Mouse (Mus musculus): ENCODE results near the gene Gm13279. TPM values are rescaled to one million over a fixed set of nuclear protein-coding genes. Genes with fewer than 3 reads are reported as not detected.
"Not testable (repeated sequence)": the region's sequence is repeated elsewhere in the genome, so short reads cannot be mapped to it uniquely, and the experiment has no call there.

Gene Gm13279
- polyA plus RNA-seq, 1 experiment from 2014 or later, result not detected

DNA sequence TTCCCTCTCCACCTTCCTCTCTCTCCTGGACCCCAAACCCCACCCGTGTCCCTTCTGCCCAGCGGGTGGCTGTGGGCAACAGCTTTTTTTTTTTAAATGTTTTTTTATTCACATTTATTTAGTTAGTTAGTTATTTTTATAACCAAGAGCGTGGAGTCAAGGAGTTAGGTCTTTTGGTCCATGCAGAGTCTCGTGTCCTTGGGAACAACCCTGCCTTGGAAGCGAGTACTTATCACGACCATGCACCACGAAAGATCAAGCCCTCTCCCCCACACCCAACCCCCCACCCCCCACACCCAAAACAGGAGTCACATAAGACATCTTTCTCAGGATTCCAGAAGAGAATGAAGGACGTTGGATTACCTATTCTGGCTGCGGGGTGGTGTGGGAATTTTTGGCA is 34.9 kb upstream of the Gm13279 start:
- 40% methylated on average over 8 of the region's 9 CpGs for WGBS (ENCODE audit: insufficient replicate concordance)
- peak overlapping the region; percentile 42; the same call in 1 of the 2 replicates for H3K4me2 ChIP-seq (ENCODE audit: low read depth, low read length)
- H3K27ac ChIP-seq (ENCODE audit: low read length); H3K36me3 ChIP-seq (ENCODE audit: control insufficient read depth, insufficient read depth); H3K4me1 ChIP-seq (ENCODE audit: control insufficient read depth, low read depth, low read length); H3K27me3 ChIP-seq (ENCODE audit: control insufficient read depth, insufficient read depth, low read depth, low read length); H3K9me3 ChIP-seq (replicated peaks; ENCODE audit: control insufficient read depth, low read length); ATAC-seq (ENCODE audit: low read depth); H3K4me3 ChIP-seq (ENCODE audit: low read depth, low read length); H3K9ac ChIP-seq (ENCODE audit: low read depth, low read length): not testable (repeated sequence)

DNA sequence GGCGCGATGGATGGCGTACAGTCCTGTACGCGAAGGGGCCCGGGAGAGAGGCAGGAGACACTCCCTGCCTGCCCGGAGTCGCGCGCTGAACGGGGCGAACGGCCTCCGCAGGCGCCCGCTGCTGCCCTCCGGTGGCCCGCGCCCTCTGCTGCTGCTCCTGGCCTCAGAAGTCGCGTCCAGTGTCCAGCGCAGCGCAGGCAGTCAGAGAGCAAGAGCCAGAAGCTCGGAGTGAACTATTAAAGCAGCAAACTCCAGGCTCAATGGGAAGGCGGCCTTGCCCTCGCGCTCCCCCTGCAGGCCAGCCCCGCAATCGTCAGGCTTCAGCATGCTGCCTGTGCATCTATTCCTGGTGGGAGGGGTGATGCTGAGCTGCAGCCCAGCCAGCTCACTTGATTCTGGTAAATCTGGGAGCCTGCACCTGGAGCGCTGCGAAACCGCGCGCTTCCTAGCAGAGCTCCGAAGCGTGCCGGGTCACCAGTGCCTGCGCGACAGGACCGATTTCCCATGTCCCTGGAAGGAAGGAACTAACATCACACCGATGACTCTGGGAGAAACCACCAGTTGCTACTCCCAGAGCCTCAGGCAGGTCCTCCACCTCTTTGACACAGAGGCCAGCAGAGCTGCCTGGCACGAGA is 33.7 kb upstream of the Gm13279 start:
- H3K9me3 ChIP-seq (replicated peaks; ENCODE audit: control insufficient read depth, low read length); H3K27ac ChIP-seq (ENCODE audit: low read length); H3K4me1 ChIP-seq (ENCODE audit: control insufficient read depth, low read depth, low read length); H3K9ac ChIP-seq (ENCODE audit: low read depth, low read length); H3K27me3 ChIP-seq (ENCODE audit: control insufficient read depth, insufficient read depth, low read depth, low read length); H3K36me3 ChIP-seq (ENCODE audit: control insufficient read depth, insufficient read depth); ATAC-seq (ENCODE audit: low read depth): not testable (repeated sequence)
- Histone ChIP-seq H3K4me2 (ENCODE audit: low read depth, low read length) (peak overlapping the region; percentile 52), H3K4me3 (ENCODE audit: low read depth, low read length) (peak overlapping the region; percentile 45; the same call in 1 of the 2 replicates)
- WGBS (ENCODE audit: insufficient replicate concordance), result 3% methylated on average over 27 of the region's 42 CpGs

DNA sequence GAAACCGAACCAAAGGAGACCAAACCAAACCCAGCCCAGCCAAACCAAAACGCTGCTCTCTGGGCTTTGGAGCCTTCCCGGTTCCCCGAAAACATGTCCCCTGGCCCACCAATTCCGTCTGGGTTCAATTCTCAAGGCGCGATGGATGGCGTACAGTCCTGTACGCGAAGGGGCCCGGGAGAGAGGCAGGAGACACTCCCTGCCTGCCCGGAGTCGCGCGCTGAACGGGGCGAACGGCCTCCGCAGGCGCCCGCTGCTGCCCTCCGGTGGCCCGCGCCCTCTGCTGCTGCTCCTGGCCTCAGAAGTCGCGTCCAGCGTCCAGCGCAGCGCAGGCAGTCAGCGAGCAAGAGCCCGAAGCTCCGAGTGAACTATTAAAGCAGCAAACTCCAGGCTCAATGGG is 23.7 kb upstream of the Gm13279 start, which contains the start of gene Gm13290:
Gene Gm13290 (plus strand): TSS at position 301 of the 400 bp plus-strand sequence.
- H3K27ac ChIP-seq (ENCODE audit: low read length); ATAC-seq (ENCODE audit: low read depth); H3K4me3 ChIP-seq (ENCODE audit: low read depth, low read length); H3K27me3 ChIP-seq (ENCODE audit: control insufficient read depth, insufficient read depth, low read depth, low read length); H3K9ac ChIP-seq (ENCODE audit: low read depth, low read length); H3K9me3 ChIP-seq (replicated peaks; ENCODE audit: control insufficient read depth, low read length); H3K36me3 ChIP-seq (ENCODE audit: control insufficient read depth, insufficient read depth); H3K4me1 ChIP-seq (ENCODE audit: control insufficient read depth, low read depth, low read length); H3K4me2 ChIP-seq (ENCODE audit: low read depth, low read length): not testable (repeated sequence)
- WGBS (ENCODE audit: insufficient replicate concordance), result no CpG with 5 or more reads among the region's 32 CpGs

DNA sequence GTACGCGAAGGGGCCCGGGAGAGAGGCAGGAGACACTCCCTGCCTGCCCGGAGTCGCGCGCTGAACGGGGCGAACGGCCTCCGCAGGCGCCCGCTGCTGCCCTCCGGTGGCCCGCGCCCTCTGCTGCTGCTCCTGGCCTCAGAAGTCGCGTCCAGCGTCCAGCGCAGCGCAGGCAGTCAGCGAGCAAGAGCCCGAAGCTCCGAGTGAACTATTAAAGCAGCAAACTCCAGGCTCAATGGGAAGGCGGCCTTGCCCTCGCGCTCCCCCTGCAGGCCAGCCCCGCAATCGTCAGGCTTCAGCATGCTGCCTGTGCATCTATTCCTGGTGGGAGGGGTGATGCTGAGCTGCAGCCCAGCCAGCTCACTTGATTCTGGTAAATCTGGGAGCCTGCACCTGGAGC is 20.6 kb upstream of the Gm13279 start, which contains the start of gene Gm13289:
Gene Gm13289 (plus strand): TSS at position 301 of the 400 bp plus-strand sequence.
- H3K27ac ChIP-seq (ENCODE audit: low read length); H3K9me3 ChIP-seq (replicated peaks; ENCODE audit: control insufficient read depth, low read length); H3K36me3 ChIP-seq (ENCODE audit: control insufficient read depth, insufficient read depth); H3K4me2 ChIP-seq (ENCODE audit: low read depth, low read length); ATAC-seq (ENCODE audit: low read depth); H3K4me3 ChIP-seq (ENCODE audit: low read depth, low read length); H3K4me1 ChIP-seq (ENCODE audit: control insufficient read depth, low read depth, low read length); H3K9ac ChIP-seq (ENCODE audit: low read depth, low read length); H3K27me3 ChIP-seq (ENCODE audit: control insufficient read depth, insufficient read depth, low read depth, low read length): not testable (repeated sequence)
- WGBS (ENCODE audit: insufficient replicate concordance), result no CpG with 5 or more reads among the region's 29 CpGs

DNA sequence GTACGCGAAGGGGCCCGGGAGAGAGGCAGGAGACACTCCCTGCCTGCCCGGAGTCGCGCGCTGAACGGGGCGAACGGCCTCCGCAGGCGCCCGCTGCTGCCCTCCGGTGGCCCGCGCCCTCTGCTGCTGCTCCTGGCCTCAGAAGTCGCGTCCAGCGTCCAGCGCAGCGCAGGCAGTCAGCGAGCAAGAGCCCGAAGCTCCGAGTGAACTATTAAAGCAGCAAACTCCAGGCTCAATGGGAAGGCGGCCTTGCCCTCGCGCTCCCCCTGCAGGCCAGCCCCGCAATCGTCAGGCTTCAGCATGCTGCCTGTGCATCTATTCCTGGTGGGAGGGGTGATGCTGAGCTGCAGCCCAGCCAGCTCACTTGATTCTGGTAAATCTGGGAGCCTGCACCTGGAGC is 17.6 kb upstream of the Gm13279 start, which contains the start of gene Gm13272:
Gene Gm13272 (plus strand): TSS at position 301 of the 400 bp plus-strand sequence.
- H3K27ac ChIP-seq (ENCODE audit: low read length); H3K4me1 ChIP-seq (ENCODE audit: control insufficient read depth, low read depth, low read length); H3K4me2 ChIP-seq (ENCODE audit: low read depth, low read length); H3K36me3 ChIP-seq (ENCODE audit: control insufficient read depth, insufficient read depth); H3K9me3 ChIP-seq (replicated peaks; ENCODE audit: control insufficient read depth, low read length); ATAC-seq (ENCODE audit: low read depth); H3K9ac ChIP-seq (ENCODE audit: low read depth, low read length); H3K27me3 ChIP-seq (ENCODE audit: control insufficient read depth, insufficient read depth, low read depth, low read length); H3K4me3 ChIP-seq (ENCODE audit: low read depth, low read length): not testable (repeated sequence)
- no CpG with 5 or more reads among the region's 29 CpGs for WGBS (ENCODE audit: insufficient replicate concordance)

DNA sequence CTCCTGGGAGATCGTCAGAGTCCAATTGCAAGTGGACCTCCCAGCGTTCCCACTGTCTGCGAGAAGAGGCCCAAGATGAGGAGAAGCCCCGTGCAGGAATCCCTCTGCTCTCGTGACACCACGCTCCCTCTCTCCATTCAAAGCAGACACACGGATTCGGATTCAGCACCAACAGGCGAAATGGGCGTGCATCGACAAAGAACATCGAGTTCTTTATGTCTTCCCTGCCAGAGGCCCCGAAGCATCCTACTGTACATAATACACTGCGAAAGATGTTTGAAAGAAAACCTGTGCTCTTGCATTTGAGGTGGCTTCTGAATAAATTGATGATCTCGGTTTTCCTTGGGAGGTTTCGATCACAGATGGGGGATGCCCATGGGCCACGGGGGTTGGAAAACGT is 16.9 kb upstream of the Gm13279 start:
- H3K4me3 ChIP-seq (ENCODE audit: low read depth, low read length); H3K4me1 ChIP-seq (ENCODE audit: control insufficient read depth, low read depth, low read length); H3K9me3 ChIP-seq (replicated peaks; ENCODE audit: control insufficient read depth, low read length); H3K4me2 ChIP-seq (ENCODE audit: low read depth, low read length); H3K27me3 ChIP-seq (ENCODE audit: control insufficient read depth, insufficient read depth, low read depth, low read length); H3K9ac ChIP-seq (ENCODE audit: low read depth, low read length); H3K27ac ChIP-seq (ENCODE audit: low read length); ATAC-seq (ENCODE audit: low read depth); H3K36me3 ChIP-seq (ENCODE audit: control insufficient read depth, insufficient read depth): not testable (repeated sequence)
- WGBS (ENCODE audit: insufficient replicate concordance), result 50% methylated on average over 13 of the region's 18 CpGs

GRCm38 (mm10) chr4:88781831-88782230 is 15.4 kb upstream of the Gm13279 start, which contains the start of gene Ifnz:
Gene Ifnz, plus strand, starts transcription at chr4:88782131.
- not testable (repeated sequence) for H3K9me3 ChIP-seq (replicated peaks; ENCODE audit: control insufficient read depth, low read length); H3K4me3 ChIP-seq (ENCODE audit: low read depth, low read length); H3K27ac ChIP-seq (ENCODE audit: low read length); H3K36me3 ChIP-seq (ENCODE audit: control insufficient read depth, insufficient read depth); H3K27me3 ChIP-seq (ENCODE audit: control insufficient read depth, insufficient read depth, low read depth, low read length); H3K9ac ChIP-seq (ENCODE audit: low read depth, low read length); H3K4me1 ChIP-seq (ENCODE audit: control insufficient read depth, low read depth, low read length); ATAC-seq (ENCODE audit: low read depth)
- 8% methylated on average over 4 of the region's 7 CpGs for WGBS (ENCODE audit: insufficient replicate concordance)
- peak within 1 kb of the TSS; percentile 41; the same call in 1 of the 2 replicates for H3K4me2 ChIP-seq (ENCODE audit: low read depth, low read length)

GRCm38 (mm10) chr4:88782335-88782734 is 14.9 kb upstream of the Gm13279 start:
- WGBS (ENCODE audit: insufficient replicate concordance), result 0% methylated on average over 9 of the region's 31 CpGs
- ATAC-seq (ENCODE audit: low read depth); H3K4me3 ChIP-seq (ENCODE audit: low read depth, low read length); H3K36me3 ChIP-seq (ENCODE audit: control insufficient read depth, insufficient read depth); H3K9ac ChIP-seq (ENCODE audit: low read depth, low read length); H3K9me3 ChIP-seq (replicated peaks; ENCODE audit: control insufficient read depth, low read length); H3K4me1 ChIP-seq (ENCODE audit: control insufficient read depth, low read depth, low read length); H3K27ac ChIP-seq (ENCODE audit: low read length); H3K27me3 ChIP-seq (ENCODE audit: control insufficient read depth, insufficient read depth, low read depth, low read length): not testable (repeated sequence)
- H3K4me2 ChIP-seq (ENCODE audit: low read depth, low read length), result peak overlapping the region; percentile 41; the same call in 1 of the 2 replicates

DNA sequence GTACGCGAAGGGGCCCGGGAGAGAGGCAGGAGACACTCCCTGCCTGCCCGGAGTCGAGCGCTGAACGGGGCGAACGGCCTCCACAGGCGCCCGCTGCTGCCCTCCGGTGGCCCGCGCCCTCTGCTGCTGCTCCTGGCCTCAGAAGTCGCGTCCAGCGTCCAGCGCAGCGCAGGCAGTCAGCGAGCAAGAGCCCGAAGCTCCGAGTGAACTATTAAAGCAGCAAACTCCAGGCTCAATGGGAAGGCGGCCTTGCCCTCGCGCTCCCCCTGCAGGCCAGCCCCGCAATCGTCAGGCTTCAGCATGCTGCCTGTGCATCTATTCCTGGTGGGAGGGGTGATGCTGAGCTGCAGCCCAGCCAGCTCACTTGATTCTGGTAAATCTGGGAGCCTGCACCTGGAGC is 11.8 kb upstream of the Gm13279 start, which contains the start of gene Gm13276:
Gene Gm13276 (plus strand): TSS at position 301 of the 400 bp plus-strand sequence.
- H3K36me3 ChIP-seq (ENCODE audit: control insufficient read depth, insufficient read depth); H3K9me3 ChIP-seq (replicated peaks; ENCODE audit: control insufficient read depth, low read length); H3K4me1 ChIP-seq (ENCODE audit: control insufficient read depth, low read depth, low read length); ATAC-seq (ENCODE audit: low read depth); H3K27me3 ChIP-seq (ENCODE audit: control insufficient read depth, insufficient read depth, low read depth, low read length); H3K4me3 ChIP-seq (ENCODE audit: low read depth, low read length); H3K27ac ChIP-seq (ENCODE audit: low read length); H3K4me2 ChIP-seq (ENCODE audit: low read depth, low read length); H3K9ac ChIP-seq (ENCODE audit: low read depth, low read length): not testable (repeated sequence)
- WGBS (ENCODE audit: insufficient replicate concordance), result no CpG with 5 or more reads among the region's 27 CpGs

Measured in liver, embryonic 16.5 days (tissue).